Mouse (Mus musculus) 3T3-L1 (cell line): ENCODE results near the gene Hoxa10.

Source experiments
- DNase-seq: peaks from one replicate; pipeline ENCODE4 v3.0.0-alpha.2; 2015; ENCODE audit warnings: low read depth, low spot score

Hoxa10 gene

GRCm38 (mm10) chr6:52204050-52204752 lies 36.5 kb downstream of the Hoxa10 start, which contains the start of gene Hoxa5:
Hoxa5 (minus strand) TSS chr6:52204587.
- peak; percentile 95 for DNase-seq

- peak; percentile 42 for DNase-seq
These were observed 37.1 kb downstream of the Hoxa10 start for GRCm38 (mm10) chr6:52203371-52204049.

GRCm38 (mm10) chr6:52203121-52203370 lies 37.6 kb downstream of the Hoxa10 start:
- no peak for DNase-seq

GRCm38 (mm10) chr6:52202362-52203120 lies 38.1 kb downstream of the Hoxa10 start:
- no peak for DNase-seq

GRCm38 (mm10) chr6:52201269-52201668 lies 39.4 kb downstream of the Hoxa10 start:
- DNase-seq = no peak

GRCm38 (mm10) chr6:52200751-52201250 lies 39.9 kb downstream of the Hoxa10 start:
- no peak for DNase-seq

GRCm38 (mm10) chr6:52200073-52200750 lies 40.4 kb downstream of the Hoxa10 start:
- DNase-seq = no peak

- peak; percentile 84 for DNase-seq
These were observed 43.4 kb downstream of the Hoxa10 start for GRCm38 (mm10) chr6:52197271-52197670.

- DNase-seq = peak; percentile 64
These were observed 43.8 kb downstream of the Hoxa10 start for GRCm38 (mm10) chr6:52196811-52197210.

- DNase-seq = no peak
These were observed 46.0 kb downstream of the Hoxa10 start for GRCm38 (mm10) chr6:52194690-52195089.

- DNase-seq = peak; percentile 73
These were observed 48.6 kb downstream of the Hoxa10 start for GRCm38 (mm10) chr6:52191860-52192550.

- no peak for DNase-seq
These were observed 49.5 kb downstream of the Hoxa10 start, which contains the start of gene Hoxa4 for GRCm38 (mm10) chr6:52190906-52191810. Hoxa4 (minus strand) TSS chr6:52191753.

GRCm38 (mm10) chr6:52190410-52190809 lies 50.2 kb downstream of the Hoxa10 start:
- DNase-seq = no peak

GRCm38 (mm10) chr6:52189909-52190308 lies 50.7 kb downstream of the Hoxa10 start:
- DNase-seq = no peak

- peak; percentile 54 for DNase-seq
These were observed 51.5 kb downstream of the Hoxa10 start for GRCm38 (mm10) chr6:52189172-52189591.

GRCm38 (mm10) chr6:52186500-52186899 lies 54.2 kb downstream of the Hoxa10 start:
- DNase-seq = no peak

GRCm38 (mm10) chr6:52185834-52186233 lies 54.8 kb downstream of the Hoxa10 start:
- no peak for DNase-seq

- DNase-seq = peak; percentile 92
These were observed 55.4 kb downstream of the Hoxa10 start for GRCm38 (mm10) chr6:52185222-52185621.

GRCm38 (mm10) chr6:52184668-52185067 lies 56.0 kb downstream of the Hoxa10 start:
- DNase-seq = peak; percentile 52
